In genomic region chr9:32158837-32159543, GRCm38 (mm10) we compare ENCODE assay signal across 9 mouse cellular contexts. TPM values are rescaled to one million over a fixed set of nuclear protein-coding genes. Genes with fewer than 3 reads are reported as not detected.
DNase-seq lines count a peak whose midpoint lies in the region; ATAC-seq and TF ChIP-seq lines count a peak whose summit lies in the region.
"Had no signal": no experiment of that assay in that cellular context is flagged by ENCODE, and none has a peak within 500 bp of the region (broad histone marks: within the 10 kb centered on the region; RNA-seq: fewer than 3 reads in every experiment).

No protein-coding gene starts in this region.

- H3K4me3 ChIP-seq in kidney, embryonic 15.5 days (replicated peaks): no peak overlapping the region
- no peak overlapping the region for H3K4me3 ChIP-seq in liver, embryonic 11.5 days (ENCODE audit: low read depth, low read length)
- no peak overlapping the region for H3K4me3 ChIP-seq in stomach, postnatal 0 days (ENCODE audit: low read depth, low read length)
- H3K4me3 ChIP-seq: embryonic facial prominence, embryonic 12.5 days had no signal

- TF ChIP-seq EP300 in stomach, postnatal 0 days (optimal IDR thresholded peaks at IDR 0.05): no peak

- no peaks in the 10 kb centered on the region for H3K4me1 ChIP-seq in kidney, embryonic 15.5 days
- peaks cover 6% of the 10 kb centered on the region; the same call in 1 of the 2 replicates for H3K4me1 ChIP-seq in liver, embryonic 11.5 days (replicated peaks; ENCODE audit: control insufficient read depth, insufficient read depth, low read length)
- no peaks in the 10 kb centered on the region for H3K4me1 ChIP-seq in stomach, postnatal 0 days (replicated peaks; ENCODE audit: control insufficient read depth, insufficient read depth)

- ATAC-seq in kidney, embryonic 15.5 days (replicated peaks; ENCODE audit: low FRiP score): peak; percentile 73
- ATAC-seq in liver, embryonic 11.5 days (replicated peaks; ENCODE audit: low FRiP score): peak; percentile 65; the same call in 1 of the 2 replicates
- ATAC-seq in stomach, postnatal 0 days (ENCODE audit: low FRiP score, low TSS enrichment): peak; percentile 79

- no peak overlapping the region for H3K27ac ChIP-seq in kidney, embryonic 15.5 days
- H3K27ac ChIP-seq in liver, embryonic 11.5 days (ENCODE audit: low read depth, low read length): no peak overlapping the region
- no peak overlapping the region for H3K27ac ChIP-seq in stomach, postnatal 0 days (replicated peaks)
- H3K27ac ChIP-seq: embryonic facial prominence, embryonic 12.5 days had no signal

- 23% methylated on average over 3 of the region's 3 CpGs for WGBS in kidney, embryonic 15.5 days
- 33% methylated on average over 3 of the region's 3 CpGs for WGBS in liver, embryonic 11.5 days
- 27% methylated on average over 3 of the region's 3 CpGs for WGBS in stomach, postnatal 0 days

- H3K36me3 ChIP-seq in kidney, embryonic 15.5 days: no peaks in the 10 kb centered on the region
- H3K36me3 ChIP-seq in liver, embryonic 11.5 days (ENCODE audit: control insufficient read depth, insufficient read depth, low read length): no peaks in the 10 kb centered on the region
- H3K36me3 ChIP-seq in stomach, postnatal 0 days (ENCODE audit: control insufficient read depth, insufficient read depth, low read length): no peaks in the 10 kb centered on the region
- H3K36me3 ChIP-seq: embryonic facial prominence, embryonic 12.5 days had no signal

- H3K9me3 ChIP-seq in kidney, embryonic 15.5 days (replicated peaks): no peaks in the 10 kb centered on the region
- no peaks in the 10 kb centered on the region for H3K9me3 ChIP-seq in liver, embryonic 11.5 days (ENCODE audit: control insufficient read depth, low read length)
- no peaks in the 10 kb centered on the region for H3K9me3 ChIP-seq in stomach, postnatal 0 days (ENCODE audit: control insufficient read depth, low read length)
- H3K9me3 ChIP-seq: embryonic facial prominence, embryonic 12.5 days had no signal

- H3K27me3 ChIP-seq in kidney, embryonic 15.5 days: no peaks in the 10 kb centered on the region
- no peaks in the 10 kb centered on the region for H3K27me3 ChIP-seq in liver, embryonic 11.5 days (replicated peaks; ENCODE audit: control insufficient read depth, insufficient read depth, low read length)
- no peaks in the 10 kb centered on the region for H3K27me3 ChIP-seq in stomach, postnatal 0 days (ENCODE audit: control insufficient read depth, insufficient read depth, low read length)
- H3K27me3 ChIP-seq: embryonic facial prominence, embryonic 12.5 days had no signal

- no peak overlapping the region for H3K4me2 ChIP-seq in kidney, embryonic 15.5 days
- no peak overlapping the region for H3K4me2 ChIP-seq in liver, embryonic 11.5 days
- no peak overlapping the region for H3K4me2 ChIP-seq in stomach, postnatal 0 days (replicated peaks; ENCODE audit: low read depth)
- H3K4me2 ChIP-seq: embryonic facial prominence, embryonic 12.5 days had no signal

- peak; percentile 99 for TF ChIP-seq CTCF in stomach, postnatal 0 days (IDR thresholded peaks at IDR 0.05; ENCODE audit: low read depth)

- no peak overlapping the region for H3K9ac ChIP-seq in kidney, embryonic 15.5 days
- no peak overlapping the region for H3K9ac ChIP-seq in liver, embryonic 11.5 days (ENCODE audit: low read depth, low read length)
- H3K9ac ChIP-seq in stomach, postnatal 0 days (ENCODE audit: low read length): no peak overlapping the region
- H3K9ac ChIP-seq: embryonic facial prominence, embryonic 12.5 days had no signal

- DNase-seq in right cerebral cortex, adult 18-20 months: peak; percentile 66
- DNase-seq in right cerebral cortex, postnatal 36 days (ENCODE audit: low spot score in 2 of 2): no peak
- peak; percentile 73 to 84 for DNase-seq in cerebellum, postnatal 25 days
- peak; percentile 59 for DNase-seq in gonadal fat pad, adult 2 months (ENCODE audit: low read depth)
- peak; percentile 39 for DNase-seq in liver, embryonic 11.5 days (ENCODE audit: low spot score)
- peak; percentile 34 to 60 for DNase-seq in natural killer cell, adult 2 months (ENCODE audit: low spot score in 2 of 2)
- DNase-seq in stomach, postnatal 0 days (ENCODE audit: low spot score): peak; percentile 83

RNA-seq across cellular contexts. Expression of gene Arhgap32, which starts 43.1 kb away (rescaled TPM):
- polyA plus RNA-seq in gonadal fat pad, adult 2 months (2012; rRNA removed): 5.3 and 14.6 TPM in 2 replicates
- 8.4 and 8.6 TPM in 2 replicates for polyA plus RNA-seq in kidney, embryonic 15.5 days (2015; fragmentation: Nextera tagmentation; extraction: Ambion mirVana)
- 1.3 and 1.7 TPM in 2 replicates for polyA plus RNA-seq in liver, embryonic 11.5 days (2014; fragmentation: Nextera tagmentation; extraction: Ambion mirVana)
- polyA plus RNA-seq in stomach, postnatal 0 days (2015; fragmentation: Nextera tagmentation; extraction: Ambion mirVana): 8.8 and 11.4 TPM in 2 replicates

Comparison
In these comparisons a context has a peak if more than half of its experiments do, and no peak if none do; other contexts are left out.
1. DNase-seq: peak in right cerebral cortex, adult 18-20 months (single experiment), cerebellum, postnatal 25 days (2 of 2), gonadal fat pad, adult 2 months (single experiment), liver, embryonic 11.5 days (single experiment), natural killer cell, adult 2 months (2 of 2) and stomach, postnatal 0 days (single experiment); none in right cerebral cortex, postnatal 36 days (0 of 2).
2. Peak in every context shown above with its lines, with median percentiles within 50 percentile points of each other: ATAC-seq.